Mouse (Mus musculus) neural tube, embryonic 12.5 days (tissue): ENCODE measurements around the gene Ninj1. TPM values are rescaled to one million over a fixed set of nuclear protein-coding genes. Genes with fewer than 3 reads are reported as not detected.

Experiments
- ATAC-seq: fragments of 200-750 bp; cut with Nextera tagmentation; 2 replicates; pipeline ENCODE4 v1.8.0; 2017; ENCODE audit warnings: low read depth, mild to moderate bottlenecking, moderate TSS enrichment, moderate library complexity; ENCODE audit not compliant: low FRiP score
- H3K27ac ChIP-seq: fragments of 300-500 bp; sonication (generic); 2 replicates; pipeline ENCODE4 v1.5.1; 2016
- H3K27me3 ChIP-seq: fragments of 300-500 bp; sonication (generic); replicated peaks from 2 replicates; pipeline ENCODE4 v1.6.1; 2016; ENCODE audit warnings: mild to moderate bottlenecking
- H3K36me3 ChIP-seq: fragments of 300-500 bp; sonication (generic); 2 replicates; pipeline ENCODE4 v1.6.1; 2016; ENCODE audit warnings: mild to moderate bottlenecking
- H3K4me1 ChIP-seq: fragments of 300-500 bp; sonication (generic); 2 replicates; pipeline ENCODE4 v1.6.1; 2016
- H3K4me2 ChIP-seq: fragments of 300-500 bp; sonication (generic); replicated peaks from 2 replicates; pipeline ENCODE4 v1.6.1; 2016; ENCODE audit warnings: mild to moderate bottlenecking
- H3K4me3 ChIP-seq: fragments of 300-500 bp; sonication (generic); 2 replicates; pipeline ENCODE4 v1.5.1; 2016
- H3K9ac ChIP-seq: fragments of 300-500 bp; sonication (generic); 2 replicates; pipeline ENCODE4 v1.6.1; 2016; ENCODE audit warnings: mild to moderate bottlenecking
- H3K9me3 ChIP-seq: fragments of 300-500 bp; sonication (generic); 2 replicates; pipeline ENCODE4 v1.6.1; 2016; ENCODE audit warnings: mild to moderate bottlenecking
- WGBS: fragments of 180-500 bp; shearing (Covaris S2); methylation state at CpG from one replicate; pipeline ENCODE4 v1.1.7; 2016; 5-methylcytosine and 5-hydroxymethylcytosine counted together
- polyA plus RNA-seq: library from polyadenylated mRNA; unstranded; fragments of >200 nt; fragmentation: Nextera tagmentation; extraction: Ambion mirVana; gene quantifications from 2 replicates; pipeline ENCODE4 v1.2.1, GENCODE M21; 2016

Ninj1 gene
- polyA plus RNA-seq, 1 experiment from 2014 or later, result 21.0 TPM

DNA sequence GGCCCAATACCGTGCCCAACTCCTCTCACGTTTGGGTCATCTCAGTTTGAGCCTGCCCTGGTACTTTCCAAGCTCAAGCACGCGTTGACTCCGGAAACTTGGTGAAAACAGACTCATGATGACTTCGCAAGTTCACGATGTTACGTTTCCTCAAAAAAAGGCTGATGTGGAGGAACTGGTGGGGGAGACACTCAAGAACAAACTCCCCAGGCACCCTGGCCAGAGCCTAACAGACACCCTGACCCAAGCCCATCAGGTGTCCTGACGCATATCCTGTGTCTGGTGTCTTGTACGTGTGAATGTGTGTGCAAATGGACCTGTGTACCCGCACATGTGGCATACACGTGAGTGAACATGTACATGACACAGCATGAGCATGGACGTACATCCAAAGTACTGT lies 13.4 kb downstream of the Ninj1 start:
- H3K4me1 ChIP-seq, result peaks cover 6% of the 10 kb centered on the region
- no peak overlapping the region for H3K9ac ChIP-seq
- no peak overlapping the region for H3K27ac ChIP-seq
- no peak overlapping the region for H3K4me3 ChIP-seq
- no peak for ATAC-seq
- no peaks in the 10 kb centered on the region for H3K9me3 ChIP-seq
- H3K27me3 ChIP-seq, result no peaks in the 10 kb centered on the region
- no peak overlapping the region for H3K4me2 ChIP-seq
- WGBS, result 90% methylated on average over 13 of the region's 13 CpGs
- 0 out of 2 replicates have a peak, but pooled peaks cover 4% of the 10 kb centered on the region for H3K36me3 ChIP-seq

DNA sequence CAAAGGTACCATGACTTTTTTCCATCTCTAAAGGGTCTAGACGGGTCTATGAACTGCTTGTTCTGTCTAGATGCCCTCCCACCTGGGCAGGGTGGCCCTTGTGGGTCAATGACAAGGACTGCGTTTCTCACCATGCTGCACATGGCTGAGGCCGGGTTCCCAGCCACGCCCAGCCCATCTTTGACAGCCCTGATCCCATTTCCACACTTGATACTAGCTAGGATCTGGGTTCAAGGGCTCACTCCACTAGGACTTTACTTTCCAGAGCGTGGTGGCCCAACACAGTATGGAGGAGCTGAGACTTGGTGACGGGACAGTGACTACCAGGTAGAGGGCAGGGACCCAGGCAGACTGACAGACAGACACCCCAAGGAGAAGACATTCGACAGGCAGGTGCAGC lies 15.3 kb downstream of the Ninj1 start:
- H3K36me3 ChIP-seq, result no peaks in the 10 kb centered on the region
- no peak overlapping the region for H3K27ac ChIP-seq
- no peak overlapping the region for H3K4me3 ChIP-seq
- no peak overlapping the region for H3K9ac ChIP-seq
- H3K9me3 ChIP-seq, result no peaks in the 10 kb centered on the region
- H3K27me3 ChIP-seq, result no peaks in the 10 kb centered on the region
- no peak overlapping the region for H3K4me2 ChIP-seq
- no peak for ATAC-seq
- H3K4me1 ChIP-seq, result peaks cover 6% of the 10 kb centered on the region
- 88% methylated on average over 7 of the region's 7 CpGs for WGBS

DNA sequence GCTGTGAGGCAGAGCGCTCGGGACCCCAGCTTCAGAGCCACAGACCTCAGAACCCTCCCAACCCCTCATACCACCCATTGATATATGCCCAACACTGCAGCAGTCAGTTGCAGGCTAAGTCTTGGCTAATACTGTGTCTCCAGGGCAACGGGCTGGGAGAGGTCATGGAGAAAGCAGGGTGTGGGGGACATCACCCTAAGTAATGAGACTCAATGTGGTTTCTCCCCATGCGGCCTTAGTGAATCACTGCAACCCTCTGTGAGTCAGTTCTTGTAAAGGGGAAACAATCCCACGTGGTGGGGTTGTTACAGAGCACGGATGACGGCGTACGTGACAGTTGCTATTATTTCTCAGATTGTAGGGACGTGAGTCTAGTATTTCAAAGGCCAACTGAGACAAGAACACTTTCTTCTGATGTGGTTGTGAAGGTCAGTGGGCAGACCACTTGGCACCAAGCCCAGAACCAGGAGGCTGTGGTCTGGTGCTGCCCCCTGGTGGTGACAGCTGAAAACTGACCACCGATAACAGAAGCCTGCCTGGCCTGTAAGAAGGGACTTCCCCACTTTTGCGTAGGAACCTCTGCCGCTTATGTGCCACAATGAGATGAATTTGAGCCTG lies 18.2 kb downstream of the Ninj1 start:
- ATAC-seq, result peak; percentile 54; the same call in 1 of the 2 replicates
- no peaks in the 10 kb centered on the region for H3K9me3 ChIP-seq
- no peak overlapping the region for H3K27ac ChIP-seq
- H3K36me3 ChIP-seq, result no peaks in the 10 kb centered on the region
- no peak overlapping the region for H3K9ac ChIP-seq
- no peak overlapping the region for H3K4me2 ChIP-seq
- H3K27me3 ChIP-seq, result no peaks in the 10 kb centered on the region
- H3K4me1 ChIP-seq, result peaks cover 6% of the 10 kb centered on the region
- no peak overlapping the region for H3K4me3 ChIP-seq
- 46% methylated on average over 13 of the region's 13 CpGs for WGBS

DNA sequence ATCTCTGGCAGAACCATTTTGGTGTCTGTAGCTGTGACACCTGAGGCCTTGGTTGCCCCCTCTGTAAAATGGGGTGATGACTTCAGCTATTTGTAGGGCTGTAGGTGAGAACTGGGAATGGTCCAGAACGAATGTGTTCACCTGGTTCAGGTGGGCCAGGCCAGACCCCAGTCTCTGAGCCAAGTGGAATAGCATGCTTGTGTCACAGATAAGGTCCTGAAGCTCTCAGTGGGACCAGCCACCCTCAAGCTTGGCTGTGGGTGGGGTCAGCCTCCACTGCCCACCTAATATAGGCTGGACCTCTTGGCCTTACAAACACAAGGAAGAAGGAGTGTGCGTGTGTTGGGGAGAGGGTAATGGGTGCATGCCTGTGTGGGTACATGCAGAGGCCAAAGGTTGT lies 19.1 kb downstream of the Ninj1 start:
- no peak overlapping the region for H3K4me3 ChIP-seq
- no peak overlapping the region for H3K4me2 ChIP-seq
- H3K27ac ChIP-seq, result no peak overlapping the region
- H3K27me3 ChIP-seq, result no peaks in the 10 kb centered on the region
- 95% methylated on average over 2 of the region's 2 CpGs for WGBS
- peaks cover 8% of the 10 kb centered on the region for H3K4me1 ChIP-seq
- no peak for ATAC-seq
- H3K9ac ChIP-seq, result no peak overlapping the region
- no peaks in the 10 kb centered on the region for H3K36me3 ChIP-seq
- no peaks in the 10 kb centered on the region for H3K9me3 ChIP-seq

DNA sequence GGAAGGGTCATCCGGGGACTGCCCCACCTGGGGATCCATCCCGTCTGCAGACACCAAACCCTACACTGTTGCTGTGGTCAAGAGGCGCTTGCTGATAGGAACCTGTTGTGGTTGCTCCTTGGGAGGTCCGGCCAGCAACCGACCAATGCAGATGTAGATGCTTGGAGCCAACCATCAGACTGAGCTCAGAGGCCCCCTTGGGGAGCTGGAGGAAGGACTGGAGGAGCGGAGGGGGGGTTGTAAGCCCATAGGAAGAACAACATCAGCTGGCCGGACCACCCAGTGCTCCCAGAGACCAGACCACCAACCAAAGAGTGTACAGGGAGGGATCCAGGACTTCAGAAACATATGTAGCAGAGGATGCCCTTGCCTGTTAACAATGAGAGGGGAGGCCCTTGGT lies 22.0 kb downstream of the Ninj1 start:
- no peak overlapping the region for H3K9ac ChIP-seq
- no peak for ATAC-seq
- no peak overlapping the region for H3K4me2 ChIP-seq
- H3K9me3 ChIP-seq, result no peaks in the 10 kb centered on the region
- H3K36me3 ChIP-seq, result no peaks in the 10 kb centered on the region
- 69% methylated on average over 7 of the region's 7 CpGs for WGBS
- no peaks in the 10 kb centered on the region for H3K27me3 ChIP-seq
- H3K4me3 ChIP-seq, result no peak overlapping the region
- peaks cover 20% of the 10 kb centered on the region for H3K4me1 ChIP-seq
- no peak overlapping the region for H3K27ac ChIP-seq

DNA sequence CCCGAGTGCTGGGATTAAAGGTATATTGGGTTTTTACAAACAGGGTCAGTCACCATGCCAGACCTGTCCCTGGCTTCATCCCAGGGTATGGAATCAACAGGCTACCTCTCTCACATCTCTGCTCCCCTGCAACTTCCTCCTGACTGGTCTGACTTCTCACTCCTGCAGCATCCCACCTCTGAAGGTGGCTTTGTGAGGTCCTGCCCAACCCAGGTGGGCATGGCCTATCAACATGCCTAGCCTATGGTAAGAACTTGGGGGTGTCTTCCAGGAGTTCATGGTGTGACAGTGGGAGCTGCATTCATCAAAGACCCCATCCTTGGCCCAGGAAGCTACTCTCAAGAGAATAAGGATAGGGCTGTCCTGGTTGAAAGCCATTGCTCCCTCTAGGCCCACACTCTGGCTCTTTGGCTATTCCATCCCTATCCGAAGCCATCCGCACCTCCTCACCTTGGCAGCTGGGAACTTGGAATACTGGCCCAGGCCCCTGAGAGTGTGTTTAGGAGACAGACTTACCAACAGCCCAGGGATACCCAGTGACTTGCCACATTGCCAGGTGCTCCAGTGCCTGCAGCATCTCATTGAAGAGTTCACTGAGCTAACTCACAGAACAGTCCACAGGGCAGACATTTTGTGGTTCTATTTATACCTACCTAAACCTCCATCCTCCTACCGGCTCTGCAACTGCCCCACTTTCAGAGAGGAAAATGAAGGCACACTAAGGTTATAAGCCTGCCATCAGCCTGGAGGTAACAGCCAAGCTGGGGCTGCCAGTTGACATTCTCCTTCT lies 25.6 kb downstream of the Ninj1 start:
- no peak overlapping the region for H3K27ac ChIP-seq
- H3K9me3 ChIP-seq, result no peaks in the 10 kb centered on the region
- H3K4me2 ChIP-seq, result no peak overlapping the region
- no peaks in the 10 kb centered on the region for H3K36me3 ChIP-seq
- no peak overlapping the region for H3K4me3 ChIP-seq
- H3K9ac ChIP-seq, result no peak overlapping the region
- 86% methylated on average over 4 of the region's 4 CpGs for WGBS
- no peak for ATAC-seq
- peaks cover 26% of the 10 kb centered on the region for H3K4me1 ChIP-seq
- peaks cover 17% of the 10 kb centered on the region for H3K27me3 ChIP-seq

DNA sequence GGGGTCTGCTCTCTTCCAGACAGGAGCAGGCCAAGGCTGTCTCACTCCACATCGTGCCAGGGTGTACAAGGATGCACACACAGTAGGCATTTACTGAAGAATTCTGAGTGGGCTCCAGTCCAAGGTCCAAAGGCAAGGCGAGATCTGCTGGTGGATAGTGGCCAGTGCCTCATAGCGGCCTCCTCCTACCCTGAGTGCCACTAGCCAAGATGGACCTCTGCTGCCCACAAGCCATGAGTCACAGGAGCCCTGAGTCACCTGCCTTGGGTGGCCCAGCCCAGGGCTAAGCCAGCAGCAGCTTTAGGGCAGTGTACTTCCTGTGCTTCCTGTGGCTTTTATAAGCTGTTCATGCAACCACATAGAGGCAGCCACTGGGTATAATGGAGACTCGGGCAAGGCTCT lies 26.2 kb downstream of the Ninj1 start:
- Histone ChIP-seq H3K4me1 (peaks cover 26% of the 10 kb centered on the region), H3K36me3 (no peaks in the 10 kb centered on the region), H3K9ac (no peak overlapping the region), H3K27ac (no peak overlapping the region), H3K4me2 (no peak overlapping the region), H3K9me3 (no peaks in the 10 kb centered on the region), H3K27me3 (peaks cover 17% of the 10 kb centered on the region), H3K4me3 (no peak overlapping the region)
- ATAC-seq, result no peak
- WGBS, result 64% methylated on average over 4 of the region's 4 CpGs

DNA sequence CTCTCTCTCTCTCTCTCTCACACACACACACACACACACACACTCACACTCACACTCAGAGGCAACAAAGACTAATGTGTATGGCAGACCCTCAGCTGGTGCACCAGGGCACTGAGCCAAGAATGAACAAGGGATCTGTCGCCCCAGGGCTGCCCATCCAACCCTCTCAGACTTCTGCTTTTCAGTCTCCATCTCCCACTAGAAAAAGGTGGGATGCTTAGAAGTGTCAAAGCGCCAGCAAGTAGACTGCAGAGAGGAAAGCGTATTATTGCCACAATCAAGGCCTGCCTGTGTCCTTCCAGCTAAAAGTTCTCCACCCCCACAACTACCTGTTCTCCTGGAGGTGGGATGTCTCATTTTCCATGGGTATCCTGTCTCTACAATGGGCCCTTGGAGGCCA lies 27.2 kb downstream of the Ninj1 start:
- peak overlapping the region; percentile 97 for H3K4me2 ChIP-seq
- no peak overlapping the region for H3K9ac ChIP-seq
- 81% methylated on average over 3 of the region's 3 CpGs for WGBS
- peaks cover 26% of the 10 kb centered on the region for H3K4me1 ChIP-seq
- no peak for ATAC-seq
- H3K27ac ChIP-seq, result no peak overlapping the region
- H3K36me3 ChIP-seq, result no peaks in the 10 kb centered on the region
- H3K9me3 ChIP-seq, result no peaks in the 10 kb centered on the region
- H3K4me3 ChIP-seq, result no peak overlapping the region
- H3K27me3 ChIP-seq, result peaks cover 17% of the 10 kb centered on the region

DNA sequence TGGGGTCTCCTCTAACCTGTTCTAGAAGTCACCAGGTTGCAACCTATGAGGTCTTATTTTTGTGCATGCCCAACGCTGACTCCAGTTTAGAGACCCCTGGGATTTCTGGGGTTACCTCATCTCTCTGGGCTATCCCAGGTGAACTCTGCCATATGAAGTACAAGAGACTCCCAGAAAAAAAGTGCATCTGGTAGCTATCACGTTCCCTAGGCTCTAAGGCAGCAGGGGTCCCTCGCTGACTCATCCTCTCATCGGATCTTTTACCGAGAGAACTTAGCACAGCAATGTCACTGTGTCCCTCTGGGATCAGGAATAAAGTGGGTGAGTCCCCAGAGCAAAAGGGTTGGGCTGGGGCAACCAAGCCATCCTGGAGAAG lies 27.8 kb downstream of the Ninj1 start:
- H3K9ac ChIP-seq, result peak overlapping the region; percentile 73; the same call in 1 of the 2 replicates
- no peak for ATAC-seq
- peaks cover 26% of the 10 kb centered on the region for H3K4me1 ChIP-seq
- peaks cover 17% of the 10 kb centered on the region for H3K27me3 ChIP-seq
- H3K4me2 ChIP-seq, result peak overlapping the region; percentile 97
- H3K9me3 ChIP-seq, result no peaks in the 10 kb centered on the region
- no peak overlapping the region for H3K27ac ChIP-seq
- no peaks in the 10 kb centered on the region for H3K36me3 ChIP-seq
- H3K4me3 ChIP-seq, result peak overlapping the region; percentile 76
- WGBS, result 11% methylated on average over 5 of the region's 5 CpGs

DNA sequence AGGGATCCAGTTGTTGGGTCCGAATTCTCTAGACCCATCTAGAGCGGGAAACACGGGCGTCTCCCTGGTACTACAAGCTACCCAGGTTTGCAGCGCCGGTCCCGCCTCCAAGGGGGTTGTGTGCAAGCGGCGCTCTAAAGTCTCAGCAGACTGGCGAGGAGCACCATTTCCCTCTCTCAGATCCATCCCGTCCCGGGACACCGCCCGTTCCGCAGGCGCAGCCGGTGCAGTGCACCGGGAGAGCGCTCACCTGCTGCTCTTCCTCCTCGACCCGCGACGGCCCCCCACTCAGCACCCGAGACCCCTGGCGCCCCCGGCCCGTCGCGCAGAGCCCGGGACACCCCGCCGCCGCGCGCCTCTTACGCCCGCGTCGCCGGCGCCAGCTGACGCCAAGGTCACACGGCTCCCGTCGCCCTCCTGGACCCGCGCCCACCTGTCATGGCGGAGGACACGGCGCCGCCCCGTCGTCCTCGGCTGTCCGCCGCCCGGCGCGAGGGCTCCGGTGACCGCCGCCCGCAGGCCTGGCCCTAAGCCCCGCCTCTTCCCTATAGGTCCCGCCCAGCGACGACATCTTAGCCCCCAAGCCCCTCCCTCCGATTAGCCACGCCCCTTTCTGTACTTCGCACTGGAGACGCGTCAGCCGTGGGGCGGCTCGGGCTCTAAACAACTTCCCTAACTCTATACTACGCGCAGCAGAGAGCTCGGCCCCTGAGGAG lies 28.4 kb downstream of the Ninj1 start, which contains the start of gene Card19:
TSS of gene Card19 (minus strand) at position 534 of the 716 bp plus-strand sequence.
- H3K36me3 ChIP-seq, result no peaks in the 10 kb centered on the region
- H3K4me3 ChIP-seq, result peak within 1 kb of the TSS; percentile 76
- H3K4me1 ChIP-seq, result peaks cover 26% of the 10 kb centered on the region
- peak within 1 kb of the TSS; percentile 97 for H3K4me2 ChIP-seq
- H3K9ac ChIP-seq, result peak within 1 kb of the TSS; percentile 73
- peak; percentile 88 for ATAC-seq
- H3K27me3 ChIP-seq, result peaks cover 17% of the 10 kb centered on the region
- H3K9me3 ChIP-seq, result no peaks in the 10 kb centered on the region
- H3K27ac ChIP-seq, result no peak within 1 kb of the TSS
- WGBS, result 1% methylated on average over 78 of the region's 78 CpGs

DNA sequence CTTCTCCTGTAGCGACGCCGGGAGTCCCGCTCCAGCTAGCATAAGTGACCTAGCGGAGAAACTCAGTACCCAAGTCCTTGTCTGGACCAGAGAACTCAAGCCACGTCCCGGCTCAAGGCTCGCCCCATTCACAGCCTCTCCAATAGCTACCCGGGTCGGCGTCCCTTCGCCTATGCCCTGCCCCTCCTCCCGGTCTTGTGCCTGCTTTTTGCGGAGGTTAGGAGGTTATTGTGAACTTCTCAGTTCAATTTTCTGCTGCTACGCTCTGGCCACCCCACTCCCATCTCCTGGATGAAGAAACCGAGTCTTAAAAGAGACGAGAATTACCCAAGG lies 28.9 kb downstream of the Ninj1 start:
- Histone ChIP-seq H3K27me3 (peaks cover 17% of the 10 kb centered on the region), H3K36me3 (no peaks in the 10 kb centered on the region), H3K4me2 (peak overlapping the region; percentile 97), H3K27ac (no peak overlapping the region), H3K9ac (peak overlapping the region; percentile 73), H3K4me3 (peak overlapping the region; percentile 76), H3K4me1 (peaks cover 25% of the 10 kb centered on the region), H3K9me3 (no peaks in the 10 kb centered on the region)
- ATAC-seq, result peak; percentile 49; the same call in 1 of the 2 replicates
- 1% methylated on average over 17 of the region's 17 CpGs for WGBS

DNA sequence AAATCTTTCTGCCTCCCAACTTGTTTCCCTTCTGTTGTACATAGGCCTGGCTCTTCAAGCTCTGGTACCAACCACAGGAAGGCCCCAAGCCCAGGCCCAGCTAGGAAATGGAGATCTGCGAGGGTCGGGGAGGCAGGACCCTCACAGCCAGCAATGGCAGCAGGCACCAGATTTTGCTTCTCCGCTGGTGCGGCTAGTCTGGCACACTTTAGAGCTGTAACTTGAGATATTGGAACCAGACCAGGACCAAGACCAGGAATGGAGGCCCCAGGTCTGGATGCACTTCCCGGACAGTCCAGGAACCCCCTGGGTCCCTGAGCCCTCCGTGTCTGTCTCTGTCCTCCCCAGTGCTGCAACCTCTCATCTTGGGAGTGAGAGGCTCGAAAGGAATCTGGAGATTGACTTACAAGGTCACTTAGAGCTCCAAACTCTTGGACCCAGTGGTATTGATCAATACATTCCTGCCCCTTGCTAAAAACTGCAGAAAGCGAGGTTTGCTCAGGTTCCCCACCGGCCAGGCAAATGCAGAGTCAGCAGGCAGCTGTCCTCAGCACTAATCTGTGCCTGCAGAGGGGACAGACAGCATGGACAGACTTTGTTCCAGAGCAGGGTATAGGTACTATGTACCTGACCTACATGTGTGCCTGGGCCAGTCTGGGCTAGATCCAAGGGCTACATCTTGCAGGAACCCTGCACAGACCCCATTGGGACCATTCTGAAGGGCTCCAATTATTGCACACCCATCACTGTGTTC lies 29.7 kb downstream of the Ninj1 start:
- 63% methylated on average over 9 of the region's 9 CpGs for WGBS
- H3K4me3 ChIP-seq, result no peak overlapping the region

More for the DNA sequence above, 29.7 kb downstream of the Ninj1 start:
- Histone ChIP-seq H3K36me3 (no peaks in the 10 kb centered on the region), H3K9ac (no peak overlapping the region), H3K27me3 (peaks cover 17% of the 10 kb centered on the region), H3K4me1 (peaks cover 20% of the 10 kb centered on the region), H3K4me2 (no peak overlapping the region), H3K9me3 (no peaks in the 10 kb centered on the region), H3K27ac (no peak overlapping the region)
- ATAC-seq, result no peak
